Mouse (Mus musculus) hindbrain, embryonic 11.5 days (tissue): ENCODE results near the gene Hspa2. TPM values are rescaled to one million over a fixed set of nuclear protein-coding genes. Genes with fewer than 3 reads are reported as not detected.

Experiments
- polyA plus RNA-seq: library from polyadenylated mRNA; unstranded; fragments of >200 nt; fragmentation: Nextera tagmentation; extraction: Ambion mirVana; gene quantifications from 2 replicates; pipeline ENCODE4 v1.2.1, GENCODE M21; 2014

Gene Hspa2
- polyA plus RNA-seq, 1 experiment from 2014 or later, result 11.2 TPM

Other genes starting within 250 kb of the Hspa2 start
- 0.17 and 0.26 TPM in 2 replicates for gene Esr2, start 226.9 kb upstream of the Hspa2 start, polyA plus RNA-seq
- gene Tex21, start 157.4 kb upstream of the Hspa2 start, polyA plus RNA-seq, result not detected in 2 replicates
- gene Mthfd1, start 148.9 kb upstream of the Hspa2 start, polyA plus RNA-seq, result 49.5 and 54.4 TPM in 2 replicates
- 4.0 and 5.4 TPM in 2 replicates for gene Akap5, start 79.3 kb upstream of the Hspa2 start, polyA plus RNA-seq
- gene Zbtb25, start 34.6 kb upstream of the Hspa2 start, polyA plus RNA-seq, result 19.2 and 19.7 TPM in 2 replicates
- 8.2 and 8.3 TPM in 2 replicates for gene Zbtb1, start 33.9 kb upstream of the Hspa2 start, polyA plus RNA-seq
- gene Ppp1r36, start 13.4 kb downstream of the Hspa2 start, polyA plus RNA-seq, result 1.9 and 2.3 TPM in 2 replicates
- 1.9 and 2.1 TPM in 2 replicates for gene Plekhg3, start 126.7 kb downstream of the Hspa2 start, polyA plus RNA-seq